Mouse (Mus musculus): ENCODE results near the gene Celsr3.

- no peak for TF ChIP-seq CTCF (IDR thresholded peaks at IDR 0.05; ENCODE audit: extremely low read depth, insufficient read length, insufficient replicate concordance, low read depth, low read length)
- no peak for TF ChIP-seq POLR2A (IDR thresholded peaks at IDR 0.05; ENCODE audit: low read depth, low read length)
These were observed 6.0 kb upstream of the Celsr3 start for GRCm38 (mm10) chr9:108820077-108820476.

Measured in small intestine, adult 2 months (tissue).